Mouse (Mus musculus): ENCODE measurements around the gene Zfp422. TPM values are rescaled to one million over a fixed set of nuclear protein-coding genes. Genes with fewer than 3 reads are reported as not detected.

Gene Zfp422
- total and polyA plus RNA-seq, 3 experiments, result 11.9 to 33.4 (median 33.2) TPM

DNA sequence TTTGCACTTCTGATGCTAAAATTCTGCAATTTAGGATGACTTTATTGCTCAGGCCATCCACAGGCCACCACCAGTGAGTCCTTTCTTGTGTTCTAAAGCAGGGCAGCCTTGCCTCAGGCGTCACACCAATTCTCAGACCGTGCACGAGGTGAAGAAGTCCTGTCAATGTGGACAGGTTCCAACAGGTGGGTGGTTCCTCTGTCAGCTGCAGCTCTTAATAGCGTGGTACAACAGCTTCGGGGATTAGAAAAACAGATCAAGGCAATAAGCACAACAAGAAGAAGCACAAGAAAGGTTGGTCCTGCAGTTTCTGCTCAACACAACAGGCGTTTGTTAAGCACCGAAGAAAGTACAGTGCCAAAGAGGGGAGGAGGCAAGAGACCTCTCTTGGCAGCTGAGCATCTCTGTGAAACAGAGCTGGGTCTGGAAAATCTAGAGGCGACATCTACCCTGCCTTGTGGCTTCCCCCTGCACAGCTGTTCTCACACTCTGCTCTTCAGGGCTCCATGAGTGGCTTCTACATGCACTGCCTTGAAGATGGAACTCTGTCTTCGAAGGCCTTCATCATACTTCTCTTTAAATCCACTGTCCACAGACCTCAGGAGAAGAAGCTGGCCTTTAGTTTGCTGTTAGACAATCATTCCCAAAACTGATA lies 7.9 kb upstream of the Zfp422 start:
- in situ Hi-C loops (cut with MboI; ENCODE audit: low pct_ligation_motif_present, low pct_unique_long_range_greater_than_20kb, low sequenced_read_pairs), result no loop called here

DNA sequence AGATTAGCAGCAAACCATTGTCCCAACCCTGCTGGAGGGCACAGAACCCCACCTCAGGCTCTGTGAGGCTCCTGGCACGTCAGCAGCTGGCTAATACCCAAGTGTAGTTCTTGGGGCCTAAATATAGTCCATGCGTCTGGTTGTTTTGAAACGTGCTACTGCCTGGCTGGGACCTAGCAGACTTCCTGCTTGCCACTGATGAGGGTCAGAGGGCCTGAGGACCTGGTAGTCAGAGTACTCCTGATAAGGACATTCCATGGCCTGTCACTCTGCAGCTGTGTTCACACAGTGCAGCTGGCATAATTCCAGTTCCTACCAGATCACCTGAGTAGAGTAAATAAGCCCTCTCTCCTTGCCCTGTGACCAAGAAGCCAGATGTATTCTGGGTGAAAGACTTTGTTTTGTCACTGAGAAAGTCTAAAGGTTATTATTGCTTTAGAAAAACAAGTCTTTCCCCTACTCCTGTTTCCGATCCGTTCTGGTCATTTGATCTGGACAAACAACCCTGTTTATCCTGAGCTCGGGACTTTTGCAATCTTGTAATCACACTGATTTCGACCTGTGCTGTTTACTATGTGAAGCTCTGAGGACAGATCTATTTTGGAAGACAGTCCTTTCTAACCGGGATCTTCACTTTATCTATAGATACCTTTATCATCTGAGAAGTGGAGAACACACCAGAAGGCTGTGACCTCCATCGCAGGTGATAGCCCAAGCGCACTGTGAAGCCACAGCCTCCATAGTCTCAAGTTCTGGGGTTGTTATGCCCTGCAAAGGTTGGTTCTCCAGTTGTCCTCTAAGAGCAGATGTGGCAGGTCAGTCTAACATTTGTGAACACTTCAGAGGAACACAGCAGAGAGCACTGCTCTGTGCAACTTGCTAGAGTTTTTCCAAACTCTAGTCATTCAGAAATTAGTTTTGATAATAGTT lies 6.7 kb upstream of the Zfp422 start:
- TF ChIP-seq POLR2AphosphoS2 (IDR thresholded peaks at IDR 0.05; ENCODE audit: low read depth, low read length) (no peak), UBTF (IDR thresholded peaks at IDR 0.05; ENCODE audit: low read depth, low read length) (no peak), CHD1 (IDR thresholded peaks at IDR 0.05; ENCODE audit: low read depth, low read length) (no peak), TCF12 (IDR thresholded peaks at IDR 0.05; ENCODE audit: low read depth, low read length) (no peak), MEF2A (IDR thresholded peaks at IDR 0.05; ENCODE audit: borderline replicate concordance, low read depth, low read length) (no peak)
- Histone ChIP-seq H3K9me3 (replicated peaks; ENCODE audit: low read length) (no peaks in the 10 kb centered on the region), H3K4me2 (ENCODE audit: insufficient read depth, low read depth, poor library complexity, severe bottlenecking) (no peak overlapping the region), H3K4me1 (ENCODE audit: control insufficient read depth in 1 of 2, insufficient read depth in 2 of 2) (peaks cover 0 to 15% of the 10 kb centered on the region in 2 experiments; a peak in 2 of 4 replicates), H3K9ac (ENCODE audit: insufficient read depth, low read depth) (no peak overlapping the region), H3K4me3 (replicated peaks in 1 of 3; ENCODE audit: low read depth in 2 of 3, low read length in 2 of 3, poor library complexity in 1 of 3) (no peak overlapping the region), H3K36me3 (replicated peaks in 1 of 2; ENCODE audit: control insufficient read depth in 1 of 2, insufficient read depth in 1 of 2, low read length in 1 of 2) (peaks cover 64 to 80% of the 10 kb centered on the region in 2 experiments), H3K27me3 (replicated peaks) (no peaks in the 10 kb centered on the region), H3K27ac (ENCODE audit: insufficient read depth, low read depth) (no peak overlapping the region), H3K79me2 (replicated peaks; ENCODE audit: control insufficient read depth, extremely low read depth, insufficient read depth, poor library complexity, severe bottlenecking) (no peaks in the 10 kb centered on the region)
- no peak for DNase-seq (ENCODE audit: extremely low read depth)
- in situ Hi-C loops (cut with MboI; ENCODE audit: low pct_ligation_motif_present, low pct_unique_long_range_greater_than_20kb, low sequenced_read_pairs) (no loop called here), dilution Hi-C loops (cut with MboI; ENCODE audit: extremely low pct_ligation_motif_present, extremely low pct_unique_long_range_greater_than_20kb, low sequenced_read_pairs) (no loop called here)

More for the DNA sequence above, 7.9 kb upstream of the Zfp422 start:
- H3K27me3 ChIP-seq (replicated peaks), result no peaks in the 10 kb centered on the region
- H3K4me2 ChIP-seq (ENCODE audit: insufficient read depth, low read depth, poor library complexity, severe bottlenecking), result no peak overlapping the region
- no peak for TF ChIP-seq ELF1 (IDR thresholded peaks at IDR 0.05; ENCODE audit: low read depth, low read length)
- TF ChIP-seq MXI1 (IDR thresholded peaks at IDR 0.05; ENCODE audit: low read depth, low read length), result no peak
- TF ChIP-seq EP300 (IDR thresholded peaks at IDR 0.05; ENCODE audit: low read length), result no peak
- no peak for TF ChIP-seq POLR2A (IDR thresholded peaks at IDR 0.05; ENCODE audit: low read depth, low read length)
- TF ChIP-seq UBTF (IDR thresholded peaks at IDR 0.05; ENCODE audit: low read depth, low read length), result no peak
- TF ChIP-seq CHD1 (IDR thresholded peaks at IDR 0.05; ENCODE audit: low read depth, low read length), result no peak
- no peaks in the 10 kb centered on the region for H3K79me2 ChIP-seq (replicated peaks; ENCODE audit: control insufficient read depth, extremely low read depth, insufficient read depth, poor library complexity, severe bottlenecking)
- dilution Hi-C loops (cut with MboI; ENCODE audit: extremely low pct_ligation_motif_present, extremely low pct_unique_long_range_greater_than_20kb, low sequenced_read_pairs), result no loop called here
- no peak overlapping the region for H3K9ac ChIP-seq (ENCODE audit: insufficient read depth, low read depth)
- peaks cover 76 to 92% of the 10 kb centered on the region in 2 experiments for H3K36me3 ChIP-seq (replicated peaks in 1 of 2; ENCODE audit: control insufficient read depth in 1 of 2, insufficient read depth in 1 of 2, low read length in 1 of 2)
- peaks cover 0 to 4% of the 10 kb centered on the region in 2 experiments; a peak in 1 of 4 replicates for H3K4me1 ChIP-seq (ENCODE audit: control insufficient read depth in 1 of 2, insufficient read depth in 2 of 2)
- no peak for DNase-seq (ENCODE audit: extremely low read depth)
- H3K9me3 ChIP-seq (replicated peaks; ENCODE audit: low read length), result no peaks in the 10 kb centered on the region
- no peak overlapping the region for H3K4me3 ChIP-seq (replicated peaks in 1 of 3; ENCODE audit: low read depth in 2 of 3, low read length in 2 of 3, poor library complexity in 1 of 3)
- H3K27ac ChIP-seq (ENCODE audit: insufficient read depth, low read depth), result no peak overlapping the region

Measured in CH12.LX (cell line).